In genomic region chr3:52046895-52047372, GRCm38 (mm10) we compare ENCODE assay signal across 7 mouse cellular contexts. TPM values are rescaled to one million over a fixed set of nuclear protein-coding genes. Genes with fewer than 3 reads are reported as not detected.
A peak's percentile ranks its signal among the peaks of the same experiment; 100 is the strongest.
DNase-seq lines count a peak whose midpoint lies in the region; ATAC-seq and TF ChIP-seq lines count a peak whose summit lies in the region.

No protein-coding gene starts in this region.

- H3K9ac ChIP-seq in embryonic facial prominence, embryonic 11.5 days (replicated peaks; ENCODE audit: low read length), result peak overlapping the region; percentile 26
- H3K9ac ChIP-seq in limb, embryonic 11.5 days (ENCODE audit: low read length), result peak overlapping the region; percentile 32
- peak overlapping the region; percentile 63 for H3K9ac ChIP-seq in midbrain, embryonic 13.5 days (replicated peaks)

- H3K4me1 ChIP-seq in embryonic facial prominence, embryonic 11.5 days (ENCODE audit: control insufficient read depth, insufficient read depth, low read length), result peaks cover 12% of the 10 kb centered on the region; the same call in 1 of the 2 replicates
- H3K4me1 ChIP-seq in limb, embryonic 11.5 days (ENCODE audit: control insufficient read depth, insufficient read depth, low read length), result peaks cover 25% of the 10 kb centered on the region
- peaks cover 57% of the 10 kb centered on the region for H3K4me1 ChIP-seq in midbrain, embryonic 13.5 days (replicated peaks)
- H3K4me1 ChIP-seq in small intestine, adult 2 months (ENCODE audit: control insufficient read depth, insufficient read depth, insufficient read length, low read length), result peaks cover 11% of the 10 kb centered on the region

- no peaks in the 10 kb centered on the region for H3K9me3 ChIP-seq in embryonic facial prominence, embryonic 11.5 days (replicated peaks; ENCODE audit: control insufficient read depth, low read length)
- no peaks in the 10 kb centered on the region for H3K9me3 ChIP-seq in limb, embryonic 11.5 days (ENCODE audit: control insufficient read depth, low read length)
- no peaks in the 10 kb centered on the region for H3K9me3 ChIP-seq in midbrain, embryonic 13.5 days

- no peak for TF ChIP-seq POLR2A in small intestine, adult 2 months (IDR thresholded peaks at IDR 0.05; ENCODE audit: low read depth, low read length)

- H3K27me3 ChIP-seq in embryonic facial prominence, embryonic 11.5 days (ENCODE audit: control insufficient read depth, insufficient read depth, low read length), result no peaks in the 10 kb centered on the region
- H3K27me3 ChIP-seq in limb, embryonic 11.5 days (ENCODE audit: control insufficient read depth, insufficient read depth, low read length), result no peaks in the 10 kb centered on the region
- no peaks in the 10 kb centered on the region for H3K27me3 ChIP-seq in midbrain, embryonic 13.5 days
- no peaks in the 10 kb centered on the region for H3K27me3 ChIP-seq in small intestine, adult 2 months (ENCODE audit: control insufficient read depth, insufficient read depth, low read length)

- H3K4me2 ChIP-seq in embryonic facial prominence, embryonic 11.5 days (ENCODE audit: low read depth, low read length), result peak overlapping the region; percentile 61
- peak overlapping the region; percentile 48 for H3K4me2 ChIP-seq in limb, embryonic 11.5 days (ENCODE audit: low read depth, severe bottlenecking)
- peak overlapping the region; percentile 59 for H3K4me2 ChIP-seq in midbrain, embryonic 13.5 days (replicated peaks)

- peak overlapping the region; percentile 21 for H3K4me3 ChIP-seq in embryonic facial prominence, embryonic 11.5 days (ENCODE audit: low read depth, low read length)
- peak overlapping the region; percentile 14 for H3K4me3 ChIP-seq in limb, embryonic 11.5 days (ENCODE audit: low read depth, low read length)
- peak overlapping the region; percentile 33 for H3K4me3 ChIP-seq in midbrain, embryonic 13.5 days (replicated peaks)
- H3K4me3 ChIP-seq in small intestine, adult 2 months (ENCODE audit: low read depth, low read length), result peak overlapping the region; percentile 61

- WGBS in embryonic facial prominence, embryonic 11.5 days, result under 1% methylated on average over 13 of the region's 13 CpGs
- WGBS in limb, embryonic 11.5 days, result 1% methylated on average over 13 of the region's 13 CpGs
- under 1% methylated on average over 13 of the region's 13 CpGs for WGBS in midbrain, embryonic 13.5 days
- 1% methylated on average over 13 of the region's 13 CpGs for WGBS in small intestine, adult 2 months

- DNase-seq in adrenal gland, postnatal 25 days, result peak; percentile 95
- DNase-seq in embryonic facial prominence, embryonic 11.5 days (ENCODE audit: low spot score), result peak; percentile 96
- DNase-seq in heart, adult 18-20 months, result peak; percentile 97 to 98
- peak; percentile 96 for DNase-seq in kidney, adult 18-20 months
- DNase-seq in limb, embryonic 11.5 days (ENCODE audit: low spot score), result peak; percentile 93

- H3K36me3 ChIP-seq in embryonic facial prominence, embryonic 11.5 days (replicated peaks; ENCODE audit: control insufficient read depth, insufficient read depth, low read depth, low read length), result no peaks in the 10 kb centered on the region
- no peaks in the 10 kb centered on the region for H3K36me3 ChIP-seq in limb, embryonic 11.5 days (ENCODE audit: control insufficient read depth, insufficient read depth, low read length)
- peaks cover 14% of the 10 kb centered on the region; the same call in 1 of the 2 replicates for H3K36me3 ChIP-seq in midbrain, embryonic 13.5 days
- H3K36me3 ChIP-seq in small intestine, adult 2 months (ENCODE audit: control insufficient read depth, insufficient read depth, low read length), result no peaks in the 10 kb centered on the region

- ATAC-seq in embryonic facial prominence, embryonic 11.5 days (replicated peaks; ENCODE audit: insufficient number of reproducible peaks, low FRiP score, low TSS enrichment, low read depth), result peak; percentile 78
- peak; percentile 75 for ATAC-seq in limb, embryonic 11.5 days (ENCODE audit: insufficient number of reproducible peaks, low FRiP score, low TSS enrichment, low read depth)
- ATAC-seq in midbrain, embryonic 13.5 days, result peak; percentile 75

- no peak for TF ChIP-seq CTCF in small intestine, adult 2 months (IDR thresholded peaks at IDR 0.05; ENCODE audit: extremely low read depth, insufficient read length, insufficient replicate concordance, low read depth, low read length)

- H3K27ac ChIP-seq in embryonic facial prominence, embryonic 11.5 days (replicated peaks; ENCODE audit: low read depth, low read length), result peak overlapping the region; percentile 83
- H3K27ac ChIP-seq in limb, embryonic 11.5 days (replicated peaks; ENCODE audit: low read depth, low read length), result peak overlapping the region; percentile 80
- peak overlapping the region; percentile 90 for H3K27ac ChIP-seq in midbrain, embryonic 13.5 days
- peak overlapping the region; percentile 87 for H3K27ac ChIP-seq in small intestine, adult 2 months (ENCODE audit: insufficient read depth, low read depth, low read length)

RNA-seq across cellular contexts. Expression of gene Maml3, which starts 57.9 kb away (rescaled TPM):
- total RNA-seq in adrenal gland, postnatal 25 days (2021), result 8.2 and 11.8 TPM in 2 replicates
- polyA plus RNA-seq in embryonic facial prominence, embryonic 11.5 days (2014; fragmentation: Nextera tagmentation; extraction: Ambion mirVana), result 4.4 TPM in 2 replicates
- total RNA-seq in heart, adult 18-20 months (2021), result 1 to 10 TPM; 2.3 to 2.9 TPM
- 4.3 and 5.1 TPM in 2 replicates for polyA plus RNA-seq in limb, embryonic 11.5 days (2014; fragmentation: Nextera tagmentation; extraction: Ambion mirVana)
- polyA plus RNA-seq in midbrain, embryonic 13.5 days (2015; fragmentation: Nextera tagmentation; extraction: Ambion mirVana), result 8.3 and 8.6 TPM in 2 replicates
- 1.6 and 3.2 TPM in 2 replicates for polyA plus RNA-seq in small intestine, adult 2 months (2012; rRNA removed)

Comparison
In these comparisons a context has a peak if more than half of its experiments do, and no peak if none do; other contexts are left out.
1. Peak in every context shown above with its lines: DNase-seq, ATAC-seq, H3K4me3 ChIP-seq and H3K27ac ChIP-seq.